Mouse (Mus musculus): ENCODE results near the gene Gsto2.

Gsto2 gene

DNA sequence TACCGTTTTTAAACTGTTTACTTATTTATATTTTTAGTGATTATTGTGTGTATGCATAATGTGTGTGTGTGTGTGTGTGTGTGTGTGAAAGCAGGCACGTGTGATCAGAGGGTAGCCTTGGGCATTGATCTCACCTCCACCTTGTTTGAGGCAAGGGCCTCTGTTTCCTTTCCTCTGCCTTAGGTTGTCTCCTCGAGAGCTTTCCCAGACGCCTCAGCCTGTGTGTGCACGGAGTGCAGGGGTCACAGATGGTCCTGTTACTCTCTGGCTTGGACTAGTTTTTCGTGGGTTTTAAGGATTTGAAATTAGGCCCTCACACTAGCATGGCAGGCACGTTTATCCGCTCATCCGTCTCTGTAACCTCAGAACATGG lies 17.5 kb downstream of the Gsto2 start:
- no peak for TF ChIP-seq CTCF (conservative IDR thresholded peaks at IDR 0.05; ENCODE audit: low read length)
- no peak for TF ChIP-seq POU5F1 (IDR thresholded peaks at IDR 0.05; ENCODE audit: borderline replicate concordance, low read length)
- TF ChIP-seq NANOG (IDR thresholded peaks at IDR 0.05; ENCODE audit: borderline replicate concordance, low read length) = no peak
- H3K27me3 ChIP-seq (ENCODE audit: insufficient read depth, low read length) = peaks cover 11% of the 10 kb centered on the region; the same call in 1 of the 2 replicates

DNA sequence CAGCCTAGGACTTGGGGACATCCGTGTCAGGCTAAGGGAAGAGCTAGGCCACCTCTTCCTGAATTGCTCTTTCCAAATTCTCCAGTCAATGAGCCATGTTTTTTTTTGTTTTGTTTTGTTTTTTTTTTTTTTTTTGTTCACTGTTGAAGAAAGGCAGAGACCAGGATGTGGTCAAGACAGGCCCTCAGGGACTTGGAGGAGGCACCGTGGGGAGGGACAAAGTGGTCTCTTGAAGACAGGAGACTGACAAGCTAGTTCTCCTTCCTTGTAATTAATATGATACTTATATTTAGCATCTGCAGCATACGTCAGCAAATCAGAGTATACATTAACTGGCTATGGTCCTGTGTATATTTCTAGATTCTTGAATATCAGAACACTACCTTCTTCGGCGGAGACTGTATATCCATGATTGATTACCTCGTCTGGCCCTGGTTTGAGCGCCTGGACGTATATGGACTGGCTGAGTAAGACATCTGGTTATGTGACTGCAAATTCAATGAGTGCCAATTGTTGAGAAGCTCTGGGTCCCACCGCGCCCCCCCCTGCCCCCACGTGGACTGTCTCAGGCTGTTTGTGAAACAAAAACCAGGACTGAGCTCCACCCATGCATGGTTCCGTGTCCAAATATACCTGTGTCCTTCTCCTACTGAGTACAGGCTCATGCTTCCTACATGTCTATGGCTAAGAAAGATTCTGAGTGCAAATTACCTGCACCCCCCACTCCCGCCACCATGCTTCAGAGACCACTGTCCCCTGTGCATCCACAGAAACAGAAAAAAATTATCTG lies 19.2 kb downstream of the Gsto2 start:
- no peaks in the 10 kb centered on the region for H3K9me3 ChIP-seq (ENCODE audit: low read length)
- TF ChIP-seq NANOG (IDR thresholded peaks at IDR 0.05; ENCODE audit: borderline replicate concordance, low read length) (no peak), POU5F1 (IDR thresholded peaks at IDR 0.05; ENCODE audit: borderline replicate concordance, low read length) (no peak)
- H3K27me3 ChIP-seq (ENCODE audit: insufficient read depth, low read length) = peaks cover 4% of the 10 kb centered on the region; the same call in 1 of the 2 replicates
- peaks cover 4% of the 10 kb centered on the region; the same call in 1 of the 2 replicates for H3K4me1 ChIP-seq (replicated peaks; ENCODE audit: low read depth, low read length)
- no peak overlapping the region for H3K4me3 ChIP-seq (replicated peaks; ENCODE audit: low read length)
- no peaks in the 10 kb centered on the region for H3K36me3 ChIP-seq (ENCODE audit: insufficient read depth, low read length)

More for the DNA sequence above, 17.5 kb downstream of the Gsto2 start:
- H3K4me3 ChIP-seq (replicated peaks; ENCODE audit: low read length) = no peak overlapping the region
- no peaks in the 10 kb centered on the region for H3K9me3 ChIP-seq (ENCODE audit: low read length)
- peaks cover 11% of the 10 kb centered on the region; the same call in 1 of the 2 replicates for H3K4me1 ChIP-seq (replicated peaks; ENCODE audit: low read depth, low read length)
- no peaks in the 10 kb centered on the region for H3K36me3 ChIP-seq (ENCODE audit: insufficient read depth, low read length)

DNA sequence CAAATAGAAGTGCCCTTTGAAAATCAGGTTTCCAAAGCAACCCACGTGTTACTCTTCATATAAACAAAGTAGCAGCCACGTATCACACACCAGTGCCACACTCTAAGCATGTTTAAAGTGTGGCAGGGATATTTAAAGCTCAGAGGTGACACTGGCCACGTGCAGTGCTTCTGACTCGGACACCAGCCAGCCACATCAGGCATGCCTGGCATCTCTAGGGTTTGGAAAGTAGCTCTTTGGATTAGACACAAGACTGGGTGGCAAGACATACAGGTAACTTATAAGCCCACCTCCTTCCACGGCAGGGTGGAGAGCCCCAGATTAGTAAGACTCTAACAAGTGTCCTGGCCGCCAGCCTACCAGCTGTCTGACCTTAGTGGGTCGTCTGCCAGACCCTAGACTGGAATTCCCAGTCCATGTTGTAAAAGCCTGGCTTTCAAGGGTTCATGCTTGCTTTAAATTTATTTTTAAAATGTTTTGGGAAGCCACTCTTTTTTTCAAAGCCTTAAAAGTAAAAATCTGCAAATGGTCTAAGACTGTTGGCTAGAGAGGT lies 19.9 kb downstream of the Gsto2 start:
- H3K36me3 ChIP-seq (ENCODE audit: insufficient read depth, low read length) = no peaks in the 10 kb centered on the region
- H3K9me3 ChIP-seq (ENCODE audit: low read length) = no peaks in the 10 kb centered on the region
- TF ChIP-seq NANOG (IDR thresholded peaks at IDR 0.05; ENCODE audit: borderline replicate concordance, low read length) (no peak), CTCF (conservative IDR thresholded peaks at IDR 0.05; ENCODE audit: low read length) (no peak), POU5F1 (IDR thresholded peaks at IDR 0.05; ENCODE audit: borderline replicate concordance, low read length) (no peak)

DNA sequence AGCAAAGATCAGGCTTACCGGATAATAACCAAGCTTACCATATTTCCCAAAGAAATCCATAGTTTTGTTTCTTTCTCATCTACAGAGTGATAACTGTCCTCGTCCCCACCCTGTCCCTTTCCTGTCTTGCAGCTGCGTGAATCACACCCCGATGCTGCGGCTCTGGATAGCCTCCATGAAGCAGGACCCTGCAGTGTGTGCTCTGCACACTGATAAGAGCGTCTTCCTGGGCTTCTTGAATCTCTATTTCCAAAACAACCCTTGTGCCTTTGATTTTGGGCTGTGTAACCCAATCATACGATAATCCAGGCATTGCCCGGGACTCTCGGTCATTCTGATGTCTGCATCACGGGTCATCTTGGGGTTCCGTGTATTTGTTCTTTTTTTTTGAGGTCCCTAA lies 20.6 kb downstream of the Gsto2 start:
- no peak for TF ChIP-seq NANOG (IDR thresholded peaks at IDR 0.05; ENCODE audit: borderline replicate concordance, low read length)
- TF ChIP-seq POU5F1 (IDR thresholded peaks at IDR 0.05; ENCODE audit: borderline replicate concordance, low read length) = no peak
- no peak for TF ChIP-seq CTCF (conservative IDR thresholded peaks at IDR 0.05; ENCODE audit: low read length)
- Histone ChIP-seq H3K4me1 (replicated peaks; ENCODE audit: low read depth, low read length) (no peaks in the 10 kb centered on the region), H3K9me3 (ENCODE audit: low read length) (no peaks in the 10 kb centered on the region), H3K4me3 (replicated peaks; ENCODE audit: low read length) (no peak overlapping the region), H3K27me3 (ENCODE audit: insufficient read depth, low read length) (0 out of 2 replicates have a peak, but pooled peaks cover 1% of the 10 kb centered on the region), H3K36me3 (ENCODE audit: insufficient read depth, low read length) (no peaks in the 10 kb centered on the region)

More for the DNA sequence above, 19.9 kb downstream of the Gsto2 start:
- H3K4me3 ChIP-seq (replicated peaks; ENCODE audit: low read length) = no peak overlapping the region
- no peaks in the 10 kb centered on the region for H3K4me1 ChIP-seq (replicated peaks; ENCODE audit: low read depth, low read length)
- H3K27me3 ChIP-seq (ENCODE audit: insufficient read depth, low read length) = peaks cover 4% of the 10 kb centered on the region; the same call in 1 of the 2 replicates

DNA sequence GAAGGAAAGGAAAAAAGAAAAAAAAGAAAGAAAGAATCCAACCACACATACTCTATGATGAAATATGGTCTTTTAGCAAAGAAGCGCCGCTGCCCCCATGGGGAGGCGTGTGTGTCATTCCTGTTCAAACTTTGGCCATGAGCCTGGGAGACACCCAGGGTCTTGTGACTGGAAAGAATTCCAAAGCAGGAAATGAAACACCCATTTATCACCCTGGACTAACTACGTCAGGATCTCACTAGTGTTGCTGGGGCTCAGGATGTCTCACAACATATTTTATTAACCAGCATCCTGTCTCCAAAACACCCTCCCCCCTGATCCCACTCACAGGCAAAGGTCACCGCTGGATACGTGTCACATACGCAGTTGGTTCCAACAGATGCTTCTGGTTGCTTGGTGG lies 21.3 kb downstream of the Gsto2 start:
- Histone ChIP-seq H3K4me3 (replicated peaks; ENCODE audit: low read length) (no peak overlapping the region), H3K36me3 (ENCODE audit: insufficient read depth, low read length) (no peaks in the 10 kb centered on the region), H3K27me3 (ENCODE audit: insufficient read depth, low read length) (no peaks in the 10 kb centered on the region), H3K9me3 (ENCODE audit: low read length) (no peaks in the 10 kb centered on the region), H3K4me1 (replicated peaks; ENCODE audit: low read depth, low read length) (no peaks in the 10 kb centered on the region)
- TF ChIP-seq POU5F1 (IDR thresholded peaks at IDR 0.05; ENCODE audit: borderline replicate concordance, low read length) (no peak), NANOG (IDR thresholded peaks at IDR 0.05; ENCODE audit: borderline replicate concordance, low read length) (no peak), CTCF (conservative IDR thresholded peaks at IDR 0.05; ENCODE audit: low read length) (no peak)

DNA sequence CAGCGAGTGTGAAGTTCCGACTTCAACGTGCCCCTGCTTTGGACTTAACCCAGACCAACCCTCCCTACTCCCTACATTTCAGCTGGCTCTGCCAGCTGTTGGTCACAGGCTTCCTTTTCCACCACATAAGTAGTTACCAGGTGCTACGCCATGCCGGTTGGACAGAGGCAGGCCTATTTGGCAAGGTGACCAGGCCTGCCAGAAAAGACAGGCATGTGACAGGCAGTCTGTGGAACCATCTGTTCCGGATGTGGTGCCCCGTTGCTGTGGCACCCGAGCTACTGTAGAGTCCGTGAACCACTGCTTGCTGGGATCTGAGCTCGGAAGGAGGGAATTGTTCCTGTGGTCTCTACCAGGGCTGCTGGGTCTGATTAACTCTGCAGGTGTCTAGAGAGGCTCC lies 22.1 kb downstream of the Gsto2 start:
- Histone ChIP-seq H3K4me1 (replicated peaks; ENCODE audit: low read depth, low read length) (peaks cover 2% of the 10 kb centered on the region), H3K4me3 (replicated peaks; ENCODE audit: low read length) (no peak overlapping the region), H3K27me3 (ENCODE audit: insufficient read depth, low read length) (no peaks in the 10 kb centered on the region), H3K36me3 (ENCODE audit: insufficient read depth, low read length) (no peaks in the 10 kb centered on the region), H3K9me3 (ENCODE audit: low read length) (no peaks in the 10 kb centered on the region)
- TF ChIP-seq NANOG (IDR thresholded peaks at IDR 0.05; ENCODE audit: borderline replicate concordance, low read length) (no peak), POU5F1 (IDR thresholded peaks at IDR 0.05; ENCODE audit: borderline replicate concordance, low read length) (no peak), CTCF (conservative IDR thresholded peaks at IDR 0.05; ENCODE audit: low read length) (no peak)

DNA sequence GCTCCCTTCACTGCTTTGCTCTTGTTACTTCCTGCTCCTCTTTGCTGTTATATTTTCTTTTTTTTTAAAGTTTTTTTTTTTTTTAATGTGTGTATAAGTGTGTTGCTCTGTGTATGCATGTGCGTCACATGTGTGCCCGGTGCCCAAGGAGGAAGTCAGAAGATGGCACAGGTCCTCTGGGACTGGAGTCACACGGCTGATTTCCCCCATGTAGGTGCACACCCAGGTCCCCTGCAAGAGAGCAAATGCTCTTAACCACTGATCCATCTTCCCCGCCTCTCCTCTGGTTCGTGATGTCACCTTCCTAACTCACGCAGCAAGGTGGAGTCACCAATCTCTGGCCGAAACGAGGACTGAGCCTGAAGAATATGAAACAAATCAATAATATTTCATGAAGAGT lies 22.7 kb downstream of the Gsto2 start:
- peaks cover 8% of the 10 kb centered on the region for H3K4me1 ChIP-seq (replicated peaks; ENCODE audit: low read depth, low read length)
- TF ChIP-seq NANOG (IDR thresholded peaks at IDR 0.05; ENCODE audit: borderline replicate concordance, low read length) (no peak), POU5F1 (IDR thresholded peaks at IDR 0.05; ENCODE audit: borderline replicate concordance, low read length) (no peak), CTCF (conservative IDR thresholded peaks at IDR 0.05; ENCODE audit: low read length) (no peak)
- H3K9me3 ChIP-seq (ENCODE audit: low read length) = no peaks in the 10 kb centered on the region
- H3K4me3 ChIP-seq (replicated peaks; ENCODE audit: low read length) = no peak overlapping the region
- no peaks in the 10 kb centered on the region for H3K27me3 ChIP-seq (ENCODE audit: insufficient read depth, low read length)
- no peaks in the 10 kb centered on the region for H3K36me3 ChIP-seq (ENCODE audit: insufficient read depth, low read length)

DNA sequence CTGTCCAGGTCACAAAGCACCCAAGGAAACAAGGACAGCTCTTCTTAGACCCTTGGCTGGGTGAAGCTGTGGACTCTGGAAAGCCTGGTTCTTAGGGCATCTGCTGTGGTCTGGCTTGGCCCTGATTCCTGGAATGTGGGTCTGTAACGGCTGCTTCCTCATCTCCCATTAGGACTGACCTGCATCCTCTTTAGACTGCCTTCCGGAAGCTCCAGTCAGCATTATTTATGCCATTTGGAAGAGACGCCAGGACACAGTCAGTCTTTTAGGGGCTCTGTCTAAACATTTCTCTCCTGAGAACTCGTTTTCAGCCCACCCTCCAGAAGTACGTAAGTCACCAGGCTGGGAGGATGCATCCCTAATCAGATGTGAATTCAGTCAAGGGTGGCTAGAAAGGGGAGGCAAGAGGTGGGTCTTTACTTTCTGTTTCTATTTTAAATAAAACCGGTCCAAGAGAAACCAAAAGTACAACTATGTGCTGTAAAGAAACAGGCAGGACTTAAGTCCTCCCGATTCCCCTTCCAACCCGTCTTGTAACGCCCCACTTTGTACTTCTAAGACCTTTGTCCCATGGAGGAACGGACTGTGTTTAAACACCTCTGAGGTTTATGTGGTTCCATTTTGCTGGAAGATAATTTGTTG lies 25.3 kb downstream of the Gsto2 start:
- peaks cover 9% of the 10 kb centered on the region; the same call in 1 of the 2 replicates for H3K27me3 ChIP-seq (ENCODE audit: insufficient read depth, low read length)
- H3K36me3 ChIP-seq (ENCODE audit: insufficient read depth, low read length) = no peaks in the 10 kb centered on the region
- TF ChIP-seq CTCF (conservative IDR thresholded peaks at IDR 0.05; ENCODE audit: low read length) = no peak
- no peak for TF ChIP-seq POU5F1 (IDR thresholded peaks at IDR 0.05; ENCODE audit: borderline replicate concordance, low read length)
- TF ChIP-seq NANOG (IDR thresholded peaks at IDR 0.05; ENCODE audit: borderline replicate concordance, low read length) = no peak
- H3K4me1 ChIP-seq (replicated peaks; ENCODE audit: low read depth, low read length) = peaks cover 8% of the 10 kb centered on the region
- H3K9me3 ChIP-seq (ENCODE audit: low read length) = no peaks in the 10 kb centered on the region
- no peak overlapping the region for H3K4me3 ChIP-seq (replicated peaks; ENCODE audit: low read length)

Data from E14TG2a.4 (cell line).